Mouse (Mus musculus) forebrain, embryonic 13.5 days (tissue): ENCODE results near the gene Cryz. TPM values are rescaled to one million over a fixed set of nuclear protein-coding genes. Genes with fewer than 3 reads are reported as not detected.

Source experiments
- ATAC-seq: fragments of 200-750 bp; cut with Nextera tagmentation; 2 replicates; pipeline ENCODE4 v1.8.0; 2017
- H3K27ac ChIP-seq: fragments of 300-500 bp; sonication (generic); 2 replicates; pipeline ENCODE4 v1.5.1; 2015; ENCODE audit warnings: inconsistent platforms, mild to moderate bottlenecking, moderate library complexity
- H3K27me3 ChIP-seq: fragments of 300-500 bp; sonication (generic); 2 replicates; pipeline ENCODE4 v1.6.1; 2015; ENCODE audit warnings: mild to moderate bottlenecking, inconsistent platforms
- H3K36me3 ChIP-seq: fragments of 300-500 bp; sonication (generic); 2 replicates; pipeline ENCODE4 v1.6.1; 2015; ENCODE audit warnings: mild to moderate bottlenecking, inconsistent platforms; ENCODE audit not compliant: poor library complexity, severe bottlenecking
- H3K4me1 ChIP-seq: fragments of 300-500 bp; sonication (generic); 2 replicates; pipeline ENCODE4 v1.6.1; 2015; ENCODE audit warnings: inconsistent platforms
- H3K4me2 ChIP-seq: fragments of 300-500 bp; sonication (generic); 2 replicates; pipeline ENCODE4 v1.6.1; 2015; ENCODE audit warnings: inconsistent platforms, mild to moderate bottlenecking, moderate library complexity
- H3K4me3 ChIP-seq: fragments of 300-500 bp; sonication (generic); 2 replicates; pipeline ENCODE4 v1.5.1; 2015; ENCODE audit warnings: mild to moderate bottlenecking, inconsistent platforms
- H3K9ac ChIP-seq: fragments of 300-500 bp; sonication (generic); 2 replicates; pipeline ENCODE4 v1.6.1; 2015; ENCODE audit warnings: mild to moderate bottlenecking, inconsistent platforms
- H3K9me3 ChIP-seq: fragments of 300-500 bp; sonication (generic); replicated peaks from 2 replicates; pipeline ENCODE4 v1.6.1; 2016; ENCODE audit warnings: inconsistent platforms
- WGBS: fragments of 180-500 bp; shearing (Covaris S2); methylation state at CpG from one replicate; pipeline ENCODE4 v1.1.7; 2015; 5-methylcytosine and 5-hydroxymethylcytosine counted together
- polyA plus RNA-seq: library from polyadenylated mRNA; unstranded; fragments of >200 nt; fragmentation: Nextera tagmentation; extraction: Ambion mirVana; gene quantifications from 2 replicates; pipeline ENCODE4 v1.2.1, GENCODE M21; 2015

Cryz gene
- polyA plus RNA-seq: 11.5 and 14.3 TPM in 2 replicates

DNA sequence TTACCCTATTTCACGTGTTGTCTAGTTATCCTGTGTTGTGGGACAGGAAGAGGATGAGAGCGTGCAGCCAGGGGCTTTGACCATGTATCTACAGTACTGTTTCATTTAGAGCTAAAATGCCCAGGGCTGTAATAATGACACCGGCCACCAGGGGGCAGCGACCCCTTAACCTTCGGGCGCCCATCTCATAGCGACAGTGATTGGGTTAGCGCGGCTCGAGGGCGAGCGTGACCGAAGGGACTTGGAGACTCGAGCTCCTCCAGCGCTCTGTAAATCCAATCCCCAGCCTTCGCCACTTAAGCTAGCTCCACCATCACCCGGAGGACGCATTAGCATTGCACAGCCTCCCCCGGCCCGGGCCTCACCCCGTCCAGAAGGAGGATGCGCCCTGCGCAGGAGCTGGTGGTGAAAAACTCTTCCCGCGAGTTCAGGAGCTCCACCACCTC, at the start of gene Cryz:
TSS of gene Cryz (plus strand) at position 224 of the 446 bp plus-strand sequence.
- Histone ChIP-seq H3K4me1 (peaks cover 10% of the 10 kb centered on the region; the same call in 1 of the 2 replicates), H3K9me3 (no peaks in the 10 kb centered on the region), H3K4me2 (peak within 1 kb of the TSS; percentile 68), H3K4me3 (peak within 1 kb of the TSS; percentile 90), H3K36me3 (peaks cover 25% of the 10 kb centered on the region), H3K9ac (peak within 1 kb of the TSS; percentile 81), H3K27me3 (no peaks in the 10 kb centered on the region), H3K27ac (peak within 1 kb of the TSS; percentile 91)
- peak; percentile 88 for ATAC-seq
- 0% methylated on average over 25 of the region's 25 CpGs for WGBS

DNA sequence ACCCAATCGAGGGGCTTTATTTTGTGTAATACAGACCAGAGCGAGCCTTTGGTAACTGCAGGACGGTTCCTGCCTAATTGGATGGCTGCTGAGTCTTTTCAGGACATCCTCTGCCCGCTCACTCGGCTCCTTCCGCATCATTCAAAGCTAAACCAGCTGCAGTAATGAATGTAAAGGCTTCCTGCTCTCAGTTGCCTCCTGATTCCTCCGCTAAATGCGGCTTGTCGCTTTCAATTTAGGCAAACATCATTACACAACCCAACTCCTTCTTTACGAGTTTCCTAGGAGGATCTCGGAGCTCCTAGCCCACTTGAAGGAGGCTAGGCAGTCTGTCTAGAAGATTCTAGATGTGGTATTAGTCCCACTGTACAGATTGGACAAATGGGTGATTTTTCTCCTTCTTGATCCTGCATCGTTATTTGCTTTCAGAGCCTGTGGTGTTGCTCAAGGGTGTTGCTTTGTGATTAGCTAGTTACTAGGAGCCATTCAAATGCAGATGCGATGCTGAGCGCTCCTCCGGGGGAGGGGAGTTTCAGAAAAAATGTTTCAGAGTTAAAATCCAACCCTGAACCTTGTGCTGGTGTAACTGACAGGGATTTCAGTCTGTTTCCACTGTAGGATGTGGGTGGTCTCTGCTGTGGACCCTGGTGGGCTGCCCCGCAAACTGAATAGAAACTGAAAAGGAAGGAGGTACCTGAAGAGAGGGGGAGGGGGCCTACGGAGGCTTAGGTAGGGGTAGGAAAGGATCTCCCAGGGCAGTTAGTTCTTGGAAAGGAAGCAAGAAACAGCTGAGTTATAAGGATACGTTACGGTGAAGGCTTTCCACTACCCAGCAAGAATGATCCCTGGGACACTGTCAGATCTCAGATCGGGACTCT, 48.7 kb upstream of the Cryz start:
- no peak overlapping the region for H3K27ac ChIP-seq
- H3K4me3 ChIP-seq: peak overlapping the region; percentile 13; the same call in 1 of the 2 replicates
- H3K36me3 ChIP-seq: no peaks in the 10 kb centered on the region
- peaks cover 5% of the 10 kb centered on the region; the same call in 1 of the 2 replicates for H3K27me3 ChIP-seq
- ATAC-seq: peak; percentile 56
- 2% methylated on average over 20 of the region's 20 CpGs for WGBS
- peaks cover 48% of the 10 kb centered on the region for H3K4me1 ChIP-seq
- H3K9ac ChIP-seq: no peak overlapping the region
- no peaks in the 10 kb centered on the region for H3K9me3 ChIP-seq
- peak overlapping the region; percentile 46 for H3K4me2 ChIP-seq

DNA sequence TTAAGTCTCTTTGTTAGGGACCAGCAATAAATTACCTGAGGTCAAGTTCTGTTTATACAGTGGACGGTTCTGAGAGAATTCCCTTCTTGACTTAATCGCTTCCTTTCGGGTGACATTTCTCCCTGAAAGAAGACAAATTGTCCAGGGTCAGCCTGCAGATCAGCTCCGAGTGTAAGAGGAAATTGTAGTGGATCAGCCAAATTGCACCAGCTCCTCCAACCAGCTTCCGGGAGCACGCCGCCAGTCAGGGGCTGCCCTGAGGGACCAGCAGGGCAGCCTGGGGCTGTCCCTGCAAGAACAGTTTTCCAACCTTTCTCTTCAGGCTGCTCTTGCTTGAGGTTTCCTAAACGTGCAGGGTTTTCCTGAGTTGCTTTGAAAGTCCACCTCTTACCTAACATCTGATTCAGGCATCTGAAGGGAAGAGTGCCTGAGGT, 47.6 kb upstream of the Cryz start:
- no peak overlapping the region for H3K4me3 ChIP-seq
- 21% methylated on average over 8 of the region's 8 CpGs for WGBS
- ATAC-seq: no peak
- no peak overlapping the region for H3K27ac ChIP-seq
- peaks cover 48% of the 10 kb centered on the region for H3K4me1 ChIP-seq
- no peaks in the 10 kb centered on the region for H3K9me3 ChIP-seq
- H3K9ac ChIP-seq: no peak overlapping the region
- no peaks in the 10 kb centered on the region for H3K36me3 ChIP-seq
- no peak overlapping the region for H3K4me2 ChIP-seq
- peaks cover 5% of the 10 kb centered on the region; the same call in 1 of the 2 replicates for H3K27me3 ChIP-seq

DNA sequence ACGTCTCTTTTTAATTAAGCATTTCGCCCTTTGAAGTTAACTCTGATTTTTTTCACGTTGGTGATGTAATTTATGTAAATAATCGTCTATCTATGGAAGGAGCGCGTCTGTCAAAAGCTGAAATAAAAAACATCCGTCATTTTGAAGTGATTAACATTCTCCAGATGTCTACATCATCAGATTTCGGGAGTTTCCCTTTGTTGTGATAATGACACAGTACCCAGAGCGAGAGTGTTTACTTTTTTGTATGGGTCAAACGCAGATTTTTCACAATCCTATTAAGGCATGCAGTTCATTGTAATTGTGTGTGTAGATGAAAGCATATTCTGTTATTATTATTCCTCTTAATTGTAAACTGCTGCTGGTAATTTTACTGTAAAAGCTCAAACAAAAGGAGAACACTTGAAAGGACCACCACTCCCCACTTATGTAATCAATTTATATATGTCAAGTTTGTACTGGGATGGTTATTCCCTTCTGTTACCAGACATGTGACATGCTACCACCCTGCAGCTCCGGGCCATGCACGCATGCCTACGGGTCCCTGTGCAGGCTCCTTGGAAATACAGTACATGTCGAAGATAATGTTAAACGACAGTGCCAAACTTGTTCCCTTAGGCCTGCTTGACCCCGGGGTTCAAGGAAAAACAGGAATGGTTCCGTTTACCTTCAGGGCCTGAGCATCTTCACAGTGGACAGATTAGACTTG, 46.0 kb upstream of the Cryz start:
- H3K27me3 ChIP-seq: peaks cover 5% of the 10 kb centered on the region; the same call in 1 of the 2 replicates
- no peak overlapping the region for H3K4me3 ChIP-seq
- no peak overlapping the region for H3K27ac ChIP-seq
- peak; percentile 69 for ATAC-seq
- H3K9ac ChIP-seq: no peak overlapping the region
- 21% methylated on average over 17 of the region's 17 CpGs for WGBS
- no peaks in the 10 kb centered on the region for H3K9me3 ChIP-seq
- peak overlapping the region; percentile 20; the same call in 1 of the 2 replicates for H3K4me2 ChIP-seq
- peaks cover 48% of the 10 kb centered on the region for H3K4me1 ChIP-seq
- no peaks in the 10 kb centered on the region for H3K36me3 ChIP-seq

DNA sequence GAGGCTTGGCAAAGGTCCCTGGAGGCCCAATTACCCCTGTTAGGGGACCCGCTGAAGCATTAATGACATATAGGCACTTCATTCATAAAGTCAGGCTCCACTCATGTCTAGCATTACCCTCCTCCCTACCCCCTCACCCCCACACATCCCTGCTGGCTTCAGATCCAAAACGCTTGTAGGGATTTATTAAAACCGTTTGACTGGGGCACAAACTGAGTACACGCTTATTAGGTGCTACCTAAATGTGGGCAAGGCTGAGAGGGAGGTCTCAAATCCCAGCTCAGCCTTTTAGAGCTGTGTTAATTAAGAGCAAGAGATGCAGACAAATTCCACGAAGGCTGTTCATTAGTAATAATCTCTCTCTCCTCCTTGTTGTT, 45.5 kb upstream of the Cryz start:
- Histone ChIP-seq H3K4me2 (peak overlapping the region; percentile 20; the same call in 1 of the 2 replicates), H3K9ac (no peak overlapping the region), H3K27ac (no peak overlapping the region), H3K4me1 (peaks cover 48% of the 10 kb centered on the region), H3K4me3 (no peak overlapping the region), H3K36me3 (no peaks in the 10 kb centered on the region), H3K9me3 (no peaks in the 10 kb centered on the region), H3K27me3 (peaks cover 5% of the 10 kb centered on the region; the same call in 1 of the 2 replicates)
- 11% methylated on average over 5 of the region's 5 CpGs for WGBS
- ATAC-seq: peak; percentile 70

DNA sequence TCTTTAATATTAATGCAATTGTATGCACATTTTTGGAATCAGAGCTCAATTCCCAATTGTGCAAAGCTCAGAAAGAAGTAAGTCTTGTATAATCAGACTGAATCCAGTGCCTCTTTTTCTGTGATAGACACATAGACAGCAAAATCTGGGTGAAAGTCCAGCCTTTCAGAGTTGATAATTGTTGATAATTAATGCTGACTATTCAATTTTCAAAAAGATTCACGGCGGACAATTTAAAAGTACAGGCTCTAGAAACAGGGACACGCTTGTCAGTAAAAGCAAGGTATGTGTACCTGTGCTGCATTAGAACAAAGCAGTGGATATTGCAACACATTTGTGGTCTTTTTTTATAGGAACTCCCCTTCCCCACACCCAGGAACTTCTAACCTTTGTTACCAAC, 34.3 kb upstream of the Cryz start:
- H3K9ac ChIP-seq: no peak overlapping the region
- H3K36me3 ChIP-seq: no peaks in the 10 kb centered on the region
- H3K4me3 ChIP-seq: no peak overlapping the region
- H3K27ac ChIP-seq: no peak overlapping the region
- 97% methylated on average over 3 of the region's 3 CpGs for WGBS
- ATAC-seq: no peak
- H3K4me2 ChIP-seq: no peak overlapping the region
- H3K4me1 ChIP-seq: no peaks in the 10 kb centered on the region
- no peaks in the 10 kb centered on the region for H3K27me3 ChIP-seq
- no peaks in the 10 kb centered on the region for H3K9me3 ChIP-seq

DNA sequence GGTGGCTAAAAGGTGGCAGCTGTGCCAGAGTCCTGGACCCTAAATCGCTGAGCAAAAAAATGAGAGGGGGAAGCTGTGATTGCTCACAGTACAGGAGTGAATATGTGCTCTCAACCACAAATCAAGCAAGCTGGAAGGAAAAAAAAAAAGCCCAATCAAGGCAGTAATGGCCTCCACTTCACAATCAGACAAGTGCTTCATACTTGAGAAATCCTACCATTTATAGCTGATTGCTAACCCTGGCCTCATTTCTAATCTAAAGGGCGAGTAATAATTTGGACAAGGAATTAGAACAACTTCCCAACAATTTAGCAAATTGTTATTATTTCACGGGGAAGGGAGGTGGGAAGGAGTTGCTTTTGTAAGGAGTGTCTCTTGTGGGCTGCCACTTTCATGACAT, 31.1 kb upstream of the Cryz start:
- Histone ChIP-seq H3K27ac (no peak overlapping the region), H3K27me3 (peaks cover 10% of the 10 kb centered on the region; the same call in 1 of the 2 replicates), H3K9me3 (no peaks in the 10 kb centered on the region), H3K4me3 (no peak overlapping the region), H3K36me3 (no peaks in the 10 kb centered on the region), H3K4me2 (no peak overlapping the region), H3K4me1 (peaks cover 6% of the 10 kb centered on the region; the same call in 1 of the 2 replicates), H3K9ac (no peak overlapping the region)
- ATAC-seq: peak; percentile 19; the same call in 1 of the 2 replicates
- 69% methylated on average over 3 of the region's 3 CpGs for WGBS

DNA sequence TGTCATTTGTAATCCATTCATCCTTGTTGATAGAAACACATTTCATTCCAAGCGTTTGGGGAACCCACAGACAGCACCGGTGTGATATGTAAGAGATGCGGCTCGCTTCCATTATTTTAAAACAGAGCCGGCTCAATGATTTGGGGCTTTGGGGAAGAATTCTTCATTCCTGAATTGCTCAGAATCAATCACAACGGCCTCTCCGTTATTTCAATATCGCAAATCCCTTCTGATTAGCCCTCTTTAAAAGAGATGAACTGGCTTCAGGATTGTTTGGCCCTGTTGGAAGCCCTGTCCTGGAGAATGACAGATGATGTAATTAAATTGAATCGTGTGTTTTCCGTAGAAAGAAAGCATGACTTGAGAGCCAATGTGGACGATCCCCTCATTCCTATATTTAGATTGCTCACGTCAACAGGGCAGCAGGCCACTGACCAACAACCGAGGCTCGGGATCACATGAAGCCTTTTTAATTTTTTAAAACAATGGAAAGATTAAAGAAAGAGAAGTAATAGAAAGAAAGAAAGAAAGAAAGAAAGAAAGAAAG, 26.4 kb upstream of the Cryz start:
- peaks cover 17% of the 10 kb centered on the region for H3K4me1 ChIP-seq
- H3K9me3 ChIP-seq: no peaks in the 10 kb centered on the region
- ATAC-seq: no peak
- WGBS: 6% methylated on average over 14 of the region's 14 CpGs
- no peak overlapping the region for H3K27ac ChIP-seq
- H3K4me3 ChIP-seq: peak overlapping the region; percentile 14; the same call in 1 of the 2 replicates
- no peak overlapping the region for H3K9ac ChIP-seq
- peak overlapping the region; percentile 57 for H3K4me2 ChIP-seq
- H3K36me3 ChIP-seq: no peaks in the 10 kb centered on the region
- peaks cover 19% of the 10 kb centered on the region; the same call in 1 of the 2 replicates for H3K27me3 ChIP-seq

DNA sequence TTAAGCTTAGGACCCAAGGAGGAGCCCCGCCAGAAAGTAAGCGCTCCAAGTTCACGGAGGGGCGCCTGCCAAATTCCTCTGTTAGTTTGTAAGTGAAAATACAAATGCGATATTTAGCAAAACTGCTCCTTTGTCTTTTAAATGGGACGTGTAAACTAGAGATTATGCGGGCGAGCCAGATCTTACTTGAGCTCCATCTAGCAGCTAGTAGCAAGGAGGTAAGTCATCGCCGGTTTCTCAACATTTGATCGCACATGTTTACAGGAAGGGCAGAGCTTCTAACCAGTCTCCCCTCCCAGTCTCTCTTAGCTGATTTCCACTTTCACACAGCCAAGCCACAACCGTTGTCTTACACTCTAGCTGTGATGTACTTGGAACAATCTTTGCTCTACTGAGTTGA, 25.7 kb upstream of the Cryz start:
- Histone ChIP-seq H3K4me1 (peaks cover 17% of the 10 kb centered on the region), H3K9me3 (no peaks in the 10 kb centered on the region), H3K4me2 (peak overlapping the region; percentile 57), H3K9ac (no peak overlapping the region), H3K27me3 (peaks cover 19% of the 10 kb centered on the region; the same call in 1 of the 2 replicates), H3K4me3 (peak overlapping the region; percentile 14; the same call in 1 of the 2 replicates), H3K36me3 (no peaks in the 10 kb centered on the region), H3K27ac (no peak overlapping the region)
- WGBS: 5% methylated on average over 12 of the region's 12 CpGs
- no peak for ATAC-seq

DNA sequence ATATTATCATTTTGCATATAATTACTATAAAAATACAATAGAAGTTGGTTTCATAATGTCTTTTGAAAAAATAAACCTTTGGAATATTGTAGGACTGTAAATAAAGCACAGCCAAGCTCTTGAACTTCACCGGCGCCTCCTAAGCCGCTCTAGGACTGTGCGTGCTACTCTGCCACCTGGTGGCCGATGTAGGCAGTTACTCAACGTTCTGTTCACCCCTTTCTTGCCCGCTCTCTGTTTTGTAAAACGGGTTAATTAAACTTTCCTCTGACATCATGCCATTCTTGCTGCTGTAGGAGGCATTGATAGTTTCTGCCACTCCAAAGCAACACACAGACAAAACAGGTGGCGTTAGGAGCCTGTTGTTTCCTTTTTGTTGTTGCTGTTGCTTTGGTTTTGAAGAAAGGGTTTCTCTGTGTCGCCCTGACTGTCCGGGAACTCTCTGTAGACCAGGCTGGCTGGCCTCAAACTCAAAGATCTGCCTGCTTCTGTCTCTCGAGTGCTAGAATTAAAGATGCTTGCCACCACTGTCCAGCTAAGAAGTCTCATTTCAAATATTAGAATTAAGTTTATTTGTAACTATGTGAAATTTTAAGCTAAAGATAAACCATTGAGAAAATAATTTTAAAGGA, 24.1 kb upstream of the Cryz start:
- Histone ChIP-seq H3K27ac (no peak overlapping the region), H3K36me3 (no peaks in the 10 kb centered on the region), H3K4me3 (no peak overlapping the region), H3K4me1 (peaks cover 17% of the 10 kb centered on the region), H3K9ac (peak overlapping the region; percentile 50; the same call in 1 of the 2 replicates), H3K27me3 (peaks cover 19% of the 10 kb centered on the region; the same call in 1 of the 2 replicates), H3K9me3 (no peaks in the 10 kb centered on the region), H3K4me2 (peak overlapping the region; percentile 50)
- ATAC-seq: peak; percentile 93
- WGBS: 4% methylated on average over 12 of the region's 12 CpGs

DNA sequence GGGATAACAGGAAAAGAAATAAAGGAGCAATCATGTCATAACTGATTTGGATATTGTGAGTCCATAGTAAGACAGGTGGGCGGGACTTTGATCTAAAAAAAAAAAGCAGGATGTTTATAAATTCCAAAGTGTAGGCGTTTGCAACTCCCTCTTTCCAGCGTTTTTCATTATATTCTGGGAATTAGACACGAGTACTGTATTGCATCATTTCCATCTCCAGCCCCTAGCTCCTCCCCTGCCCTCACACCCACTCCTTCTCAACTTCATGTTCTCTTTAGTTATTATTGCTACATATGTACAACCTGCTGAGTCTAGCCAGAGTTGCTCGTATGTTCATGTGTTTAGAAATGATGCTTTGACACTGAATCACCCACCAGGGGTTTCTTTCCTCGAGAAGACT, 22.8 kb upstream of the Cryz start:
- WGBS: 67% methylated on average over 6 of the region's 6 CpGs

More for the DNA sequence above, 22.8 kb upstream of the Cryz start:
- ATAC-seq: no peak
- Histone ChIP-seq H3K9ac (no peak overlapping the region), H3K4me3 (no peak overlapping the region), H3K27me3 (peaks cover 14% of the 10 kb centered on the region; the same call in 1 of the 2 replicates), H3K4me2 (no peak overlapping the region), H3K36me3 (peaks cover 2% of the 10 kb centered on the region), H3K9me3 (no peaks in the 10 kb centered on the region), H3K4me1 (peaks cover 17% of the 10 kb centered on the region), H3K27ac (no peak overlapping the region)
